Mouse (Mus musculus) lung, embryonic 15.5 days (tissue): Measurements from ENCODE around the gene Cd27. TPM values are rescaled to one million over a fixed set of nuclear protein-coding genes. Genes with fewer than 3 reads are reported as not detected.
"Not testable (repeated sequence)": the region's sequence is repeated elsewhere in the genome, so short reads cannot be mapped to it uniquely, and the experiment has no call there.

Source experiments
- ATAC-seq: fragments of 200-750 bp; cut with Nextera tagmentation; 2 replicates; pipeline ENCODE4 v1.8.0; 2017; ENCODE audit warnings: moderate number of reproducible peaks, borderline replicate concordance; ENCODE audit not compliant: low FRiP score, low TSS enrichment; ENCODE audit errors: extremely low read depth
- H3K27ac ChIP-seq: fragments of 300-500 bp; sonication (generic); 2 replicates; pipeline ENCODE4 v1.5.1; 2015; ENCODE audit warnings: moderate library complexity, mild to moderate bottlenecking, inconsistent platforms
- H3K27me3 ChIP-seq: fragments of 300-500 bp; sonication (generic); 2 replicates; pipeline ENCODE4 v1.6.1; 2015; ENCODE audit warnings: inconsistent platforms
- H3K36me3 ChIP-seq: fragments of 300-500 bp; sonication (generic); 2 replicates; pipeline ENCODE4 v1.6.1; 2015; ENCODE audit warnings: inconsistent platforms
- H3K4me1 ChIP-seq: fragments of 300-500 bp; sonication (generic); 2 replicates; pipeline ENCODE4 v1.6.1; 2015; ENCODE audit warnings: inconsistent platforms
- H3K4me2 ChIP-seq: fragments of 300-500 bp; sonication (generic); 2 replicates; pipeline ENCODE4 v1.6.1; 2015; ENCODE audit warnings: inconsistent platforms, mild to moderate bottlenecking, moderate library complexity
- H3K4me3 ChIP-seq: fragments of 300-500 bp; sonication (generic); 2 replicates; pipeline ENCODE4 v1.5.1; 2015; ENCODE audit warnings: mild to moderate bottlenecking, inconsistent platforms
- H3K9ac ChIP-seq: fragments of 300-500 bp; sonication (generic); 2 replicates; pipeline ENCODE4 v1.6.1; 2015; ENCODE audit warnings: inconsistent platforms
- H3K9me3 ChIP-seq: fragments of 300-500 bp; sonication (generic); 2 replicates; pipeline ENCODE4 v1.6.1; 2016; ENCODE audit warnings: inconsistent platforms
- WGBS: fragments of 180-500 bp; shearing (Covaris S2); methylation state at CpG from one replicate; pipeline ENCODE4 v1.1.7; 2015; 5-methylcytosine and 5-hydroxymethylcytosine counted together
- polyA plus RNA-seq: library from polyadenylated mRNA; unstranded; fragments of >200 nt; fragmentation: Nextera tagmentation; extraction: Ambion mirVana; gene quantifications from 2 replicates; pipeline ENCODE4 v1.2.1, GENCODE M21; 2015

Cd27 gene
- polyA plus RNA-seq, result 2.6 and 4.5 TPM in 2 replicates

DNA sequence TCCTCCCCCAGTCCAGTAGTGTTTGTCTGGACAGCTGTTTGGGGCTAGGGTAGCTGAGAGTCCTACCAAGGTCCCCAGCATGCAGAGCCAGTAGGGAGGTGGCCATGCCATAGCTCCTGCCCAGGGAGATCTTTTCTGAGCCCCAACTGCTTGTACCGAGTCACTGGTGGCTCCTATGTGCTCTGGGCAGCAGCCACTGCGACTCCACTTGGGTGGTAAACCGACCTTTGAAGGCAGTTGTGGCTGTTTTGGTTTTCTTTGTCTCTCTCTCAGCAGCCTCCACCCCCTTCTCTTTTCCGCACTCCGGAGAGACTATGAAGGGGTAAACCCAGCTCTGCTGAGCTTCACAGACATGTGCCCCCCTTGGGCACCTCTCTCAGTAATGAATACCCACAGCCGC lies at the start of gene Cd27:
Cd27 (minus strand) TSS at position 229 of the 400 bp plus-strand sequence.
- WGBS, result 55% methylated on average over 6 of the region's 6 CpGs
- no peaks in the 10 kb centered on the region for H3K27me3 ChIP-seq
- H3K9me3 ChIP-seq, result no peaks in the 10 kb centered on the region
- ATAC-seq, result no peak
- no peak within 1 kb of the TSS for H3K27ac ChIP-seq
- no peak within 1 kb of the TSS for H3K4me3 ChIP-seq
- no peaks in the 10 kb centered on the region for H3K36me3 ChIP-seq
- no peak within 1 kb of the TSS for H3K4me2 ChIP-seq
- peaks cover 28% of the 10 kb centered on the region for H3K4me1 ChIP-seq
- no peak within 1 kb of the TSS for H3K9ac ChIP-seq

DNA sequence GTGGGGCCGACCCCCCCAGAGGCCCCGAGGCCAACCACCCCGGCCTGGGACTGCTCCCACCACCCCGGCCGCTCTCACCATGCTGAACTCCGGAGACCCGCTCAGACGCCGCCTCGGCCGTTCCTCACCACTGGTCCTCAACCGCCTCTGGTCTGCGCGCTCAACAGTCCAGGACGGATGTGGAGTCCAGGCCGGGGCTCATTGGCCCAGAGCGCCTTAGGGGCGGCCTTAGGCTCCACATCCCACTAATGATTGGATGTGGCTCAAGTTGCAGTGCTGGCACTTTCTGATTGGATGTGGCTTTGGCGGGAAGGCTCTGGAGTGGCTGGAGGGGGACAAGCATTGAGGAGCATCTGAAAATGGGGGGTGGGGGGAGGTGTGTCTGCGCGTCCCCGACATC lies 49.1 kb upstream of the Cd27 start, which contains the start of gene Tuba3a:
Tuba3a (minus strand) TSS at position 153 of the 400 bp plus-strand sequence.
- H3K36me3 ChIP-seq, result no peaks in the 10 kb centered on the region
- ATAC-seq, result no peak
- 95% methylated on average over 22 of the region's 22 CpGs for WGBS
- no peak within 1 kb of the TSS for H3K27ac ChIP-seq
- H3K4me2 ChIP-seq, result no peak within 1 kb of the TSS
- peaks cover 3% of the 10 kb centered on the region; the same call in 1 of the 2 replicates for H3K4me1 ChIP-seq
- H3K9me3 ChIP-seq, result no peaks in the 10 kb centered on the region
- H3K27me3 ChIP-seq, result no peaks in the 10 kb centered on the region
- no peak within 1 kb of the TSS for H3K4me3 ChIP-seq
- H3K9ac ChIP-seq, result no peak within 1 kb of the TSS

DNA sequence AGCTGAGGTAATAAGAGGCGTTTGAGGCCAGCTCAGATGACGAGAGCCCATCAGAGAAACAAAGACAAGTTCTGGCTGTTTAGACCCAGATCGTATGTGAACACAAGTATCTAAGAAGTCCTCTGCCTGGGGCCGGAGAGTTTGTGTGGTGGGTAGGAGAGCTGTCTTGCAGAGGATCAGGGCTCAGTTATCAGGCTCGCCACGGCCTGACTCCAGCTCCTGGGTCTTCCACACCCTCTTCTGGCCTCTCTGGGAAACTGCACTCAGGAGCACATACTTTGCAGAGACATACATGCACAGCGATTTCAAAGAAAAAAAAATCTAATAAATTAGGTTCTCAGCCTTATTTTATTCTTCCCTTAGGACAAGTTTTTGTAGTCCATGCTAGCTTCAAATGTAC lies 47.9 kb upstream of the Cd27 start:
- WGBS, result 90% methylated on average over 7 of the region's 7 CpGs
- ATAC-seq, result no peak

DNA sequence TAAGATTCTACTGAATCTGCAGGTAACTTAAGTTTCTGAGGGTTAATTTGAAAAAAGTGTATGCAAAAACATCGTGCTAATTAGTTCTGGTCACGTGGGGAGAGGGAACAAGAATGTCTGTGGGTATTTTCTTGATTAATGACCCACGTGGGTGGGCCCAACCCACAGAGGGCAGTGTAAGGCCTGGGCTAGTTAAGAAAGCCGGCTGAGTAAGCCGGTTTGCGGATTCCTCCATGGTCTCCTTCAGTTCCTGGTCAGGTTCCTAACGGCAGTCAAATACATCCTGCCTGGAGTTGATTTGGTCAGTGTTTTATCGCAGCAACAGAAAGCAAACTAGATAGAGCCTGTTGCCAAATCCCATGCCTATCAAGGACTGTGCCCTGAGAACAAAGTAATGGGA lies 47.4 kb upstream of the Cd27 start:
- WGBS, result 28% methylated on average over 8 of the region's 8 CpGs

More for the DNA sequence above, 47.9 kb upstream of the Cd27 start:
- H3K4me2 ChIP-seq, result no peak overlapping the region
- H3K4me1 ChIP-seq, result peaks cover 3% of the 10 kb centered on the region; the same call in 1 of the 2 replicates
- H3K27ac ChIP-seq, result no peak overlapping the region
- H3K27me3 ChIP-seq, result no peaks in the 10 kb centered on the region
- H3K36me3 ChIP-seq, result no peaks in the 10 kb centered on the region
- no peaks in the 10 kb centered on the region for H3K9me3 ChIP-seq
- H3K4me3 ChIP-seq, result no peak overlapping the region
- no peak overlapping the region for H3K9ac ChIP-seq

DNA sequence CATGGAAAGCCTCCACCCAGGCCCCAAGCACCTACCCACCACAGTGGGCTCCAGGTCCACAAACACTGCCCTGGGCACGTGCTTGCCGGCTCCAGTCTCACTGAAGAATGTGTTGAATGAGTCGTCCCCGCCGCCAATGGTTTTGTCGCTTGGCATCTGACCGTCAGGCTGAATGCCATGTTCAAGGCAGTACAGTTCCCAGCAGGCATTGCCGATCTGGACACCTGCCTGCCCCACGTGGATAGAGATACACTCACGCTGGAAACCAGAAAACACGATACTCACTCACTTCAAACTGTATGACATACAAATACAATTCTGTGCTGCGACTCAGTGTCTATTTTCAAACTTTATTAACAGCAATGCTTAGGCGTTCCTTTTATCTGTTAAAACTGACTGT lies 45.9 kb upstream of the Cd27 start:
- H3K4me1 ChIP-seq, H3K27ac ChIP-seq, H3K4me3 ChIP-seq, H3K9ac ChIP-seq, ATAC-seq, H3K36me3 ChIP-seq, H3K4me2 ChIP-seq, H3K9me3 ChIP-seq, H3K27me3 ChIP-seq: not testable (repeated sequence)
- 89% methylated on average over 13 of the region's 13 CpGs for WGBS

More for the DNA sequence above, 47.4 kb upstream of the Cd27 start:
- H3K27me3 ChIP-seq, result no peaks in the 10 kb centered on the region
- no peak overlapping the region for H3K27ac ChIP-seq
- no peak overlapping the region for H3K4me2 ChIP-seq
- H3K9ac ChIP-seq, result no peak overlapping the region
- no peak for ATAC-seq
- H3K4me1 ChIP-seq, result peaks cover 3% of the 10 kb centered on the region; the same call in 1 of the 2 replicates
- H3K36me3 ChIP-seq, result no peaks in the 10 kb centered on the region
- no peaks in the 10 kb centered on the region for H3K9me3 ChIP-seq
- H3K4me3 ChIP-seq, result no peak overlapping the region

DNA sequence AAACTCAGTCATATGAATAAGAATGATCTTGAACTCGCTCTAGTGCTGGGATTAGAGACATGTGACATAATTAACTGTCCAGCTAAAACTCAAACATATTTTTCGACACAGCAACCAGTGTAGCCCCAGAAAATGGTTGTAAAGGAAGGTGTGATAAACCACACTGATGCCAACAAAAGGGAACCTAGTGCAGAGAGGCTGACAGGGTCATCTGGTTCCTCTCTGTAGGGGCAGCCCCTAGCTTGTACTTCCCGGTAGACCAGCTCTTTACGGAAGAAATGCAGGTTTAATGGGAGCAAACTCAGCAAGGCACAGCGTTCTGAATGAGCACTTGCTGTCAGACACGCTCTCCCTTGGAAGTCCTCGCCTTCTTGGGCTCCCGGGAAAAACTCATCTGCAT lies 42.9 kb upstream of the Cd27 start:
- no peaks in the 10 kb centered on the region for H3K27me3 ChIP-seq
- no peaks in the 10 kb centered on the region for H3K36me3 ChIP-seq
- H3K4me1 ChIP-seq, result no peaks in the 10 kb centered on the region
- H3K4me2 ChIP-seq, result no peak overlapping the region
- H3K9me3 ChIP-seq, result no peaks in the 10 kb centered on the region
- no peak overlapping the region for H3K4me3 ChIP-seq
- 46% methylated on average over 8 of the region's 8 CpGs for WGBS
- no peak overlapping the region for H3K27ac ChIP-seq
- no peak overlapping the region for H3K9ac ChIP-seq
- no peak for ATAC-seq

DNA sequence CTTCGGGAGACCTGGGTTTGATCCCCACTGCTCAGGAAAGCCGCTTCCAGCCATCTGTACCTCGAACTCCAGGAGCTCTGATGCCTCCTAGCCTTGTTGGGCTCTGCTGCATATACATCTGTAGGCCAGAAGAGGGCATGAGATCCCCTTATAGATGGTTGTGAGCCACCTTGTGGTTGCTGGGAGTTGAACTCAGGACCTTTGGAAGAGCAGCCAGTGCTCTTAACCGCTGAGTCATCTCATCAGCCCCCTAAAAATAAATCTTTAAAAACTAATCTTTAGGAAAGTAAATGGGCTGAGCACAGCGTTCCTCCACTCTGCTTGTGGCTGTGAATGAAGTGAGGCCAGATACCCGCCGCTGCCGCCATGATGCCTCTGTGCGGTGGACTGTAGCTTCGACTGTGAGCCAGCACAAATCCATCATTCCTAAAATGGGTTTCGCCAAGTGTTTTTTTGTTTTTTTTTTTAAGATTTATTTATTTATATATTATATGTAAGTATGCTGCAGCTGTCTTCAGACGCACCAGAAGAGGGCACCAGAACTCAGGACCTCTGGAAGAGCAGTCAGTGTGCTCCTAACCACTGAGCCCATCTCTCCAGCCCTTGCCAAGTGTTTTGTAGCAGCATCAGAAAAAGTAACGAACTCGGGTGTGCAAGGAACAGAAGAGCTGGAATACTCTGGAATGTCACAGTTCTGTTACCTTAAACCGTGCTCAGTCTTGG lies 38.2 kb upstream of the Cd27 start:
- Histone ChIP-seq H3K27ac (no peak overlapping the region), H3K27me3 (0 out of 2 replicates have a peak, but pooled peaks cover 3% of the 10 kb centered on the region), H3K4me3 (no peak overlapping the region), H3K4me2 (no peak overlapping the region), H3K36me3 (no peaks in the 10 kb centered on the region), H3K9ac (no peak overlapping the region), H3K9me3 (no peaks in the 10 kb centered on the region), H3K4me1 (peaks cover 4% of the 10 kb centered on the region)
- ATAC-seq, result no peak
- 43% methylated on average over 15 of the region's 15 CpGs for WGBS

DNA sequence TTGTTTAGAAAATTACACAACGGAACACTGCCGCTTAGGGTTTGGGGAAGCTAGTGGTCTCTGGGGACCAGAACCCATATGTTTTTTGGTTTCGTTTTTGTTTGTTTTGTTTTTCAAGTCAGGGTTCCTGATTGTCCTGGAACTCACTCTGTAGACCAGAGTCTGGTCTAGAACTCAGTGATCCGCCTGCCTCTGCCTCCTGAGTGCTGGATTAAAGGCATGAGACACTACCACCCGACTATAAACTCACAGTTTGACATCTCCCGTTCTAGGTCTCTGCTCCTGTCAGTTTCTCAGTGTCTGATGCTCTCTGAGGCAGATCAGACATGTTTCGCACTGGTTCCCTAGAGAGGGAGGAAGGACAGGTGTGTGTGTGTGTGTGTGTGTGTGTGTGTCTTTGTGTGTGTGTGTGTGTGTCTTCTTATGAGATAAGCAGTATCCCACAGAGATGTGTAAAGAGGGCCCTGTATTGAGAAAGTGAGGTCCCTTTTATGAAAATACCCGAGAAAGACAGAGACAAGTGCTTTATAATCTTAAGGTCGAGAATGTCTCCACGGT lies 35.5 kb upstream of the Cd27 start:
- H3K4me2 ChIP-seq, result no peak overlapping the region
- WGBS, result 73% methylated on average over 10 of the region's 10 CpGs
- H3K9me3 ChIP-seq, result no peaks in the 10 kb centered on the region
- peaks cover 4% of the 10 kb centered on the region for H3K4me1 ChIP-seq
- no peaks in the 10 kb centered on the region for H3K36me3 ChIP-seq
- H3K27me3 ChIP-seq, result 0 out of 2 replicates have a peak, but pooled peaks cover 3% of the 10 kb centered on the region
- H3K9ac ChIP-seq, result no peak overlapping the region
- no peak for ATAC-seq
- H3K27ac ChIP-seq, result no peak overlapping the region
- H3K4me3 ChIP-seq, result no peak overlapping the region

DNA sequence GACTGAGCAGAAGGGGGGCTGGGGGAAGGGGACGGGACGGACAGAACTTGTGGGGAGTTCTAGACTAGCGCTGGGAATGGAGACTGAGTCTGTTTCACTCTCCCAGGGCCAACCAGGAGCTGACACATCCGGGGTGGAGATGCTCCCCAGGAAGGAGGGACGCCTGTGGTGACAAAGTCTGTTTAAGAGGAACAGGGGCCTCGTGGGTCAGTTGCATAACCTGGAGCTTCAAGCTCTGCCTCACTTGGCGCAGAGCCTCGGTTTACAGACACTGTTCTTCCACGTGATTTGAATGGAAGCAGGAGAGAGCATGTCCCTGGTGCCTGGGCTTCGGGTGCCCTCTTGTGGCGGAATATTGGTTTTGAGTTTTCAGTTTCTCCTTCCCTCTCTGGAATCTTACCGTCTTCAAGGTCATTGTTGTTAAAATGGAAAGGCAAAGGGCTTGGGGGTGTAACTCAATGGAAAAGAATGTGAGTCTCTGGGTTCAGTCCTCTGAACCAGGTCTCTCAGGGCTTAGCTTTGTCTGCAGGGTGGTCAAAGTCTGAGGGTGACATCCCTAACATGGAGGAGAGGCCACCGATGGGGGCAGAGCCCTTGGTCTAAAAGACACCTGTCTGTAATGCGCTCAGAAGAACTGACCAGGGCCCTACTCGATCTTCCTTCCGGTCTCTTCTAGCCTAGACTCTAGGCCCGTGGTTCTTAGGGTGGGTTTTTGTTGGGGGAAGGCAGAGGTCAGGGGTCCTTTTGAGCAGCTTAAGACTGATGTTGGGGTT lies 34.8 kb upstream of the Cd27 start:
- H3K27ac ChIP-seq, result no peak overlapping the region
- H3K9ac ChIP-seq, result peak overlapping the region; percentile 38; the same call in 1 of the 2 replicates
- peak overlapping the region; percentile 56 for H3K4me2 ChIP-seq
- WGBS, result 17% methylated on average over 17 of the region's 17 CpGs
- ATAC-seq, result peak; percentile 93; the same call in 1 of the 2 replicates
- peak overlapping the region; percentile 23 for H3K4me3 ChIP-seq
- no peaks in the 10 kb centered on the region for H3K9me3 ChIP-seq
- H3K27me3 ChIP-seq, result 0 out of 2 replicates have a peak, but pooled peaks cover 6% of the 10 kb centered on the region
- H3K36me3 ChIP-seq, result no peaks in the 10 kb centered on the region
- H3K4me1 ChIP-seq, result peaks cover 4% of the 10 kb centered on the region

DNA sequence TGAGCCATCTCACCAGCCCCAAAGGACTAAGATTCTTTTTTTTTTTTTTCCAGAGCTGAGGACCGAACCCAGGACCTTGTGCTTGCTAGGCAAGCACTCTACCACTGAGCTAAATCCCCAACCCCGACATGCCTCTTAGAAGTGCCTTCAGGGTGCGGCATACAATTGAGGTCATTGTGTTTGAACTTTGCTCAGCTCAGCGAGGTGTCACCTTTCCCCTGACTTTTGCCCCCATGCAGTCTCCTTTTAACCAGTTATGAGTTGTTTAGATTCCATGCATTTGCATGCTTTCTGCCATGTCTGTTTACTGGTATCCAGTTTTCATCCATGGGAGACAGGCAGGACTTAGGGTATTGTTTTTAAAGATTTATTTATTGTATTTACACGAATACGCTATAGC lies 32.0 kb upstream of the Cd27 start:
- Histone ChIP-seq H3K4me1 (peaks cover 4% of the 10 kb centered on the region), H3K4me2 (no peak overlapping the region), H3K27me3 (0 out of 2 replicates have a peak, but pooled peaks cover 2% of the 10 kb centered on the region), H3K9me3 (no peaks in the 10 kb centered on the region), H3K27ac (no peak overlapping the region), H3K9ac (no peak overlapping the region), H3K36me3 (no peaks in the 10 kb centered on the region), H3K4me3 (no peak overlapping the region)
- ATAC-seq, result no peak
- 45% methylated on average over 6 of the region's 6 CpGs for WGBS

DNA sequence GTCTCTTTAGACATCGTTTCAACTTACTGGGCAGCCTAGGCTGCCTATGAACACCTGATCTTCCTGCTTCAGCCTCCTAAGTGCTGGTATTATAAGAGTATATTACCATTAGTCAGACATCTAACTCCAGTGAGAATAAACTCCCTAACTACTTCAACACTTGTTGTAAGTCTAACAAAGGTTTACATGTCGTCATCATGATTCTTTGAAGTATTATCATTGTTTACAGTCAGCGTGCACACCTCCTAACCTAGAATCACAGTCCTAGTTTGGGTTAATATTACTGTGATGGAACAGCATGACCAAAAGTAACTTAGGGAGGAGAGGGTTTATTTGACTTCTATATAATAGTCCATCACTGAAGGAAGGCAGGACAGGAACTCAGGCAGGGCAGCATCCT lies 30.7 kb upstream of the Cd27 start:
- H3K4me2 ChIP-seq, result no peak overlapping the region
- ATAC-seq, result no peak
- H3K4me3 ChIP-seq, result no peak overlapping the region
- H3K27ac ChIP-seq, result no peak overlapping the region
- H3K27me3 ChIP-seq, result 0 out of 2 replicates have a peak, but pooled peaks cover 2% of the 10 kb centered on the region
- no peak overlapping the region for H3K9ac ChIP-seq
- no peaks in the 10 kb centered on the region for H3K36me3 ChIP-seq
- peaks cover 4% of the 10 kb centered on the region for H3K4me1 ChIP-seq
- H3K9me3 ChIP-seq, result no peaks in the 10 kb centered on the region
- WGBS, result 58% methylated on average over 3 of the region's 3 CpGs

DNA sequence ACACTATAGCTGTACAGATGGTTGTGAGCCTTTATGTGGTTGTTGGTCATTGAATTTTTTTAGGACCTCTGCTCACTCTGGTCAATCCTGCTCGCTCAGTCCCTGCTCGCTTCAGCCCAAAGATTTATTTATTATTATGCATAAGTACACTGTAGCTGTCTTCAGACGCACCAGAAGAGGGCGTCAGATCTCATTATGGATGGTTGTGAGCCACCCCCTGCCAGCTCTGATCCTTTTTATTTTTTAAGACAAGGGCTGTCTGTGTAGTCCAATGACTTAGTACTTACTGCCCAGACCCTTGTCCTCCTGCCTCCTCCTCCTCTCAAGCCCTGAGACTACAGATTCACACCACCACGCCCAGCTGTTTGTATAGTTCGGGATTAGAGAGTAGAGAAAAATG lies 29.8 kb upstream of the Cd27 start:
- not testable (repeated sequence) for H3K4me2 ChIP-seq, H3K27ac ChIP-seq, H3K36me3 ChIP-seq, H3K4me3 ChIP-seq, H3K9me3 ChIP-seq, H3K27me3 ChIP-seq, ATAC-seq, H3K9ac ChIP-seq, H3K4me1 ChIP-seq
- 50% methylated on average over 6 of the region's 6 CpGs for WGBS
